Mouse (Mus musculus) spleen, adult 12 weeks (tissue): Measurements from ENCODE around the gene Hnrnpc.
A peak's percentile ranks its signal among the peaks of the same experiment; 100 is the strongest.

Experiments used
- DNase-seq: peaks from one replicate; pipeline ENCODE4 v3.0.0; 2022; ENCODE audit warnings: low spot score

Hnrnpc gene

DNA sequence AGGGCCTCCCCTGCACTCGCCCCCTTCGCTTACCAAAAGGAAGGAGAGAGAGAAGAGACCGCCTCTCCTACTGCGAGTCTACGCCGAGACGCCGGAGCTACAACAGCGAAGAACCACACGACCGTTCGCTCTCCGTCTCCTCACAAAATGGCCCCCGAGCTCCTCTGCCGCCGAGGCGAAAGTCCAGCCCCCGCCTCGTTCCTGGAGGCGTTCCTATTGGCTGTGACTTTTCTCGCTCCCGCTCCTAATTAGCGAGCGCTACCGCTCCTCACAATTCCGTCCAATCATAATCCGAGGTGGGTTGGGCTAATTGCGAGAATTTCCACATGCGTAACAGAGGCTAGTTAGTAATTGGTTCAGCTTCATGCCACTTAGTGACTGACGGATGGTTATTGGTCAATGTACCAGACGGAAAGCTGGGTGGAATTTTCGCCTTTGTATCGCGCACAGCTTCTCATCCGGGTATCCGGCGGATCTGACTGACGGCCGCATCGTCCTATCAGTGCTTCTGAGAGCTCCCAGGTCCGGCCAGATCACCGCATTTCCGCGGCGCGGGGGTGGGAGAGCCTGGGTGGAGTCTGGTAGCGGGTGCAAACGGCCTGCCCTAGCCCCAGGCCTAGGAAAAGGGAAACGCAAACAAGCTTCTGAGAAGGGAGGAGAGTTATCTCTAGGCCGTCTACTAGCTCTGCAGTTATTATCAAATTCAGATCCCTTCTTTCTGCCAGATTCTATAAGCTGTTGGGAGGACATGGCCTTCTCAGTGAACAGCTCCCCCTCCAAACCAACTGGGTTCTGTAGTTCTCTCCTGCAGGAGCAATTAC lies at the start of gene Hnrnpc:
Gene Hnrnpc (minus strand): TSS at position 173 of the 821 bp plus-strand sequence.
- peak; percentile 99 for DNase-seq

DNA sequence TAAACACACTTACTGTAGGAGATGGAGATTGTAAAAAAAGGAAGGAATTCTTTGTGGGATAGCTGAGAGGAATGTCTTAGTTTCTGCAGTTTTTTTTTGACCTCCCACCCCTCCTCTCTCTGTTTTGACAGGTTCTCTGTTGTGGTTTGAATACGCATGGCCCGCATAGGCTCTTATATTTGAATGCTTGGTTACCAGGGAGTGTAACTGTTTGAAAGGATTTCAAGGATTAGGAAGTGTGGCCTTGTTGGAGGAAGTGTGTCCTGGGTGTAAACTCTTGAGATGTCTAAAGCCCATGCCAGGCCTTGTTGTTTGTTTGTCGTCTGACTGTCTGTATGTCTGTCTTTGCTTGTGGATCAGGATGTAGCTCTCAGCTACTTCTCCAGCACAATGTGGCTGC lies 48.8 kb upstream of the Hnrnpc start:
- DNase-seq, result no peak

DNA sequence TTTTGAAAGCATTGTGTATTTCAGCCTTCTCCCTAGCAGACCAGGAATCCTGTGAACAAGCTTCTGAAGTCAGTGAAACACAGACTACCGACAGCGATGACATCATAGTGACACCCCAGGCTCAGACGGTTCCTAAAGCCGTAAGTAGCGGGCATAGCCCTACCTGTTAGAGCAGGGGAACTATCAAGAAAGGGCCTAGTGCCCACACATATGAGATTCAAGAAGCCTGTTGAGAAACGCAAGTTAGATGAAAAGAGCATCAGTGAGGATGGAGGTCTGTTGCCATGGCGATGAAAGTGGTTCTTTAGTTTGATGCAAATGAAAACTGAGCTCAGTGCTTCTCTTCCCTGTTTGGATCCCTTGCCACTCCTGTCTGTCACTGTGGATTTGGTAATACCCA lies 48.4 kb upstream of the Hnrnpc start:
- DNase-seq, result no peak

DNA sequence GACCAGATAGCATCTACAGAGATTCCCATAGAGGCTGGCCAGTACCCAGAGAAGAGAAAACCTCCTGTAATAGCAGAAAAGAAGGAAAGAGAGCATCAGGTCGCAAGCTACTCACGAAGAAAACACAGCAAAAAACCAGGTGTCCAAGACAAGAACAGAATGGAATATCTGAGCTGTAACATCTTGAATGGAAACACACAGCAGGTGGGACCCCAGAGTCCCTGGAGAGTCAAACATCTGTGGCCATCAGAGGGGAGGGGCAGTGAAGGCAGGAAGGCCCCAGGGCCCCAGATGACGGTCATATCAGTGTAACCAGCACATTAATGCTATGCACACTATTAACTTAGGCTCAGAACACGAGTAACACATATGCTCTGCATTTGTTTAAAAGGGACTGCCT lies 46.1 kb upstream of the Hnrnpc start:
- DNase-seq, result no peak

DNA sequence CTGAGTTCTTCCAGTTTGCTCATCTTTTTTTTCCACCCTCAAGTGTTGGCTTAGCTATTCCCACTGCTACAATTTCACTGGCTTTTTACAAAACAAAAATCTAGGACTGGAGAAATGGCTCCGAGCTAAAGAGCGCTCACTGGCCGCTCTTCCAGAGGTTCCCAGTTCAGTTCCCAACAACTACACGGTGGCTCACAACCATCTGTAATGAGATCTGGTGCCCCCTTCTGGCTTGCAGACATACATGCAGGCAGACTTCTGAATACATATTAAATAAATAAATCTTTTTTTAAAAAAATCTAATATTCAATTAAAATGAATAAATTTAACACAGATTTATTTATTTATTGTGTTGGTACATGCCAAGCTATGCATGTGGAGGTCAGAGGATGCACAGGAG lies 42.7 kb upstream of the Hnrnpc start:
- no peak for DNase-seq

DNA sequence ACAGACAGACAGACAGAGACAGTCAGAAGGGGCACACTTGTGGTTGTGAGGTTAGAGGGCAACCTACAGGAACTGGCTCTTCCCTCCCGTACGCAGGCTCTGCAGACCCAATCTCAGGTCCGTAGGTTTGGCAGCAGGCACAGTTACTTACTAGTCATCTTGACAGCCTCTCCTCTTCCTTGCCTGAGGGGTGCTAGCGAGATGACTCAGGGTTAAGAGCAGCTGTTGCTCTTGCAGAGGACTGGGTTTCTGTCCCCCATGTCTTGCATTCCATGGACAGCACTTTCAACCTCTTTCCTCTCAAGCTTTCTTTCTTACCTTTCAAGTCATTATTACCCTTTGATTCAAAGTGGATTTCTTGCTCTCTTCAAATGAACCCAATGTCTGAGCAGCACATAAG lies 40.3 kb upstream of the Hnrnpc start:
- DNase-seq, result no peak

DNA sequence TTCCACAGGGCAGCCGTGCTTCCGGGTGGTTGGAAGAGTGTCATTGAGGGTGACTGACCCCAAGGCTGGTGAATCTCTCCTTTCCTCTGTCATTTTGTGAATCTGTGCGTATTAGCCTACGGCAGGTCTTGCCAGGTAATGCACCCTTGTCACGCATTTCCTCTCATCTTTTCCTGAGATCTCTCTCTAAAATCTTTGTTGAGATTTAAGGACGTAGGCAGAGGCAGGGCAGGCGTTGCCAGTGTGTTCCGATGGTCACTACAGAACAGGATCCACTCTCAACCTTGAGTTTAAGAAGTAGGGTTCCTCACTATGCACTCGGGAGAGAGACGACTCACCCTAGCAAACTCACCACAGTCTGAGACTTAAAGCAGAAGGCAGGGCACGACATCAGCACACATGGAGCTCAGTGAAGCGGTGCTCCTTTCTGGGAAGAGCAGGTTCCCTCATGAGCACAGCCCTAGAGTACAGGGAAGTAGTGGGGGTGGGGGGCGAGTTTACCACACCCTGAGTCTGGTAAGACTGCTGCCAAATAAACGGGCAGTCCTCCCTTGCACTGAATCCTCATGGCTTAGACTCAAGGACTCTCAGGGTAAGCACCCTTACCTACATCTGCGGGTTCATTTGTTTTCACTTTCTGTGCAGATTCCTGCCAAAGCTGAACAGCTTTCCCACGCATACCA lies 37.8 kb upstream of the Hnrnpc start:
- no peak for DNase-seq

DNA sequence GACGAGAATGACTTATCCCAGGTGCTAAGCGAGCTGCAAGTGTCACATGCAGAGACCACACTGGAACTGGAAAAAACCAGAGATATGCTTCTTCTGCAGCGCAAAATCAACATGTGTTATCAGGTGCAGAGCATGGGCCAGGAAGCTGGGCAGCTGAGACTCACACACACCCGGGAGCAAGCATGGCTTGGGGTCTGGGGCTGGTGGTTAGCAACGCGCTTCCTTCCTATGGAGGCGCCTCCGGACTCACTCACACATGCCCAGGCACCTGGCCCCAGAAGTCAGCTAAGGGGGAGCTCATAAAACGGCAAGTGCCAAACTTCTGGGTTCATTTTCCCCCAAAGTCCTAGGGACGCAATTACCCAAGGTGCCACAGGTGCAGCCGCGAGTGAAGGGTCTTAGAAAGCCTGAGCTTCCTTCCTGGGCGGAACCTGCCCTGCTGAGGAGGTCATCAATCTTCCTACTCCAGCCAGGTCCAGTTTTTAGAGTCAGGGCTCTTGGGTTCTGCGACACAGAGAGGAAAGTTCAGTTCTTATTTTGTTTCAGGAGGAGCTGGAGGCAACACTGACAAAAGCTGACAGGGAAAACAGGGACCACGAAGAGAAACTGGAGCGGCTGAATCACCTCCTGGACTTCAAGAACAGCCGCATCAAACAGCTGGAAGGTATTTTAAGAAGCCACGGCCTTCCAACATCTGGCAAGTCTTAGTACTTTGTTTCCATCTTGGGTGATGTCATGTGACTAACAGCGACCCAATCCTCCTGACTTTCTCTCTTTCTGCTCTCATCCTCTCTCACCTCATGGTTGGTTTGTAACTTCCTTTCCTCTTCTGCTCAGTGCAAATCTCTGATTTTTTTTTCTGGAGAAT lies 37.0 kb upstream of the Hnrnpc start:
- DNase-seq, result no peak

DNA sequence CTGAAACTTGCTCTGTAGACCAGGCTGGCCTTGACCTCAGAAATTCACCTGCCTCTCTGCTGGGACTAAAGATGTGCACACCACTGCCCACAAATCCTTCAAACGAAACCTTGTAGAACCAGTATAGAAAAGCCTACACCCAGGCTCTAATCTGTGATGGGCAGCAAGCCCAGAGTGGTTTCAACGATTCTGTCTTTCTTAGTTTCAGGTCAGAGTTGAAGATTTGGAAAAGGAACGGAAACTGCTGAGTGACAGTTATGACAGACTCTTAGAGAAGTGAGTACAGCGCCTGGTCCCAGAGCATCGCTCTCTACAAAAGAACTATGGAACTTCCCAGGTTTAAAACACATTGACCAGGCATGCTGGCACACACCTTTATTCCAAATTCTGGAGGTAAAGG lies 29.8 kb upstream of the Hnrnpc start:
- no peak for DNase-seq

DNA sequence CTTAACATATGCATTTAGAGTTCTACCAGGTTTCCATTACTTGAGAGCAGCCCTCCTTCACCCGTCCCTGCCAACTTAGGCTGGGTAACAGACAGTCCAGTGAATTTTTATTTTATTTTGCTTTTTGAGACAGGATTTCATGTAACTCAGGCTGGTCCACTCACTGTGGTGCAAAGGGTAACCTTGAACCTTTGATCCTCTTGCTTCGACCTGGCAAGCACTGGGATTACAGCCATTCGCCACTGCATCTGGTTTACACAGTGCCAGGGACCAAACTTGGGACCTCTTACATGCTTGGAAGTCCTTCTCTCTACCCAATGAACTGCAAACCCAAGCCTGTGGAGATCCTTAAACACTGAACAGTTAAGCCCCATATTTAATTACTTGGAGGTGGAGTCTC lies 20.8 kb upstream of the Hnrnpc start:
- no peak for DNase-seq

DNA sequence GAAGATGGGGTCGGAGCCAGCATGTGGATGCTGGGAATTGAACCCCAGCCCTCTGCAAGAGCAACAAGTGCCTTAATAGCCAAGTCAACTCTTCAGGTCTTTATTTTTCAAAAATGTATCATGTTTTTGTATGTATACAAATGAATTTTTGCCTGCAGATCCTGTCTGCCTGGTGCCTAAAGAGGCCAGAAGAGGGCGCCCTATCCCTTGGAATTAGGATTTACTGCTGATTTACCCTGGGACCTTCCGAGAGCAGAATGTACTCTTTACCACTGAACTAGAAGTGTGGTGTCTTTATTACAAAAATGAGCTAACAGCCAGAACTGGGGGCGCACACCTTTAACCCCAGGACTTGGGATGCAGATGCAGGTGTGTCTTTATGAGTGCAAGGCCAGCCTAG lies 20.1 kb upstream of the Hnrnpc start:
- peak; percentile 39 for DNase-seq

DNA sequence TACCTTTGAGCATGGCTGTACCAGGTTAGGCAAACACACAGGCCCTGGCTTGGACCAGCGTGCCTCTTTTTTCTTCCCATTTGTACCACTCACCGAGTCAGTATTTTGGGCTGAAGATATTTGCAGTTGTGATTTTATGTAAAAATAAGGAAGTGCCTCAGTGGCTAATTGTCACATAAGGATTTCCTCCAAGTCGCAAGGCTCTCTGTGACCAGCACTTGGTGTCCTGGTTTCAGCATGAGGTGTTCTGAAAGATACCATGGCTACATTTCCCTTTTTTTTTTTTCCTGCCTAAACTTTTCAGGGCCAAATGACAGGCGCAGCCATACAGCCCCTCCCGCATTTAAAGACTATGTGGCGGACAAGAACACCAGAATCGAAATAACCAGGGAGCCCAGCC lies 16.3 kb upstream of the Hnrnpc start:
- no peak for DNase-seq

DNA sequence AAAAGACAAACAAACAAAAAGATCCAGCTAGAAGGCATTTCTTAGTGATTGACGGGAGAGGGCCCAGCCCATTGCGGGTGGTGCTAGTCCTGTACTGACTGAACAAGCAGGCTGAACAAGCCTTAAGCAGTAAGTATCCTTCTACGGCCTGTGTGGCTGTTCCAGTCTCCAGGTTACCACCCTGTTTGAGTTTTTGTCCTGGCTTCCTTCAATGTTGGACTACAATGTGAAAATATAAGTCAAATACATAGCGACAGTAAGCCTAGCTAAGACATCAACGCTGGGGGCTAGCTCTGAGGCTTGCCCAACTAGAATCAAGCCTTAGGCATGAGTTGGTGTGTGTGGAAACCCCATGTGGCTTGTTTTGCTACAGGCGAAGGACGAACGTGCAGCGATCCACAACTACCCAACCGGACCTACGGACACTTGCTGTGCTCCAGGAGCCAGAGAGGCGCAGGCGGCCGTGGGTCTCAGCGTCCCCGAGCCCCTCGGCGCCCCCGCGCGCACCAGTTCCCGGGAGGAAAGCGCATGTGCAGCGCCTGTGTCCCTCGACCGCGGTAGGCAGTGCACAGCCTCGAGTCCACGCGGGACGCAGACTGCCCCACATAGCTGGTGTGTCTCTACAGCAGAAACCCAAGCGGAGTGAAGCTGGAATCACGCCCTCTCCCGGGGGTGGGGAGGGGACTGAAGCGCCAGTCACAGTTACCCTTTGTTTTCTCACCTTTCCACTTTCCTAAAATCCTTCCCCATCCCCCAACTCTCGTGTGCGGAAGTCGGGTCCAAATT lies 15.2 kb upstream of the Hnrnpc start:
- no peak for DNase-seq

DNA sequence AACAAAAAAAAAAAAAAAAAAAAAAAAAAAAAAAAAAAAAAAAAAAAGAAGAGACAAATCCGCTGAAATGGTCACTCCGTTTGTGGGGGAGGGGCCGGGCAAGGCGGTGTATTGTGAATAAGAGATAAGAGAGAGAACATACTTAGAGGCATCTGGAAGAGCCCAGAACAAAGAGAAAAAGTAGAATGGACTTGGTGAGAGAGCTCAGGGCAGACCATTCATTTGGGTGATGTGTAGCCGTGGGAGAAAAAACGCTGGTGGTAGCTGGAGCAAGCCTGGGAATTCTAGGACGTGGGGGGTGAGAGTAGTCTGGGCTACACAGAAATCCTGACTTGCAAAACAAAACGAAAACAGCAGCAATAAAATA lies 14.6 kb upstream of the Hnrnpc start:
- DNase-seq, result no peak

DNA sequence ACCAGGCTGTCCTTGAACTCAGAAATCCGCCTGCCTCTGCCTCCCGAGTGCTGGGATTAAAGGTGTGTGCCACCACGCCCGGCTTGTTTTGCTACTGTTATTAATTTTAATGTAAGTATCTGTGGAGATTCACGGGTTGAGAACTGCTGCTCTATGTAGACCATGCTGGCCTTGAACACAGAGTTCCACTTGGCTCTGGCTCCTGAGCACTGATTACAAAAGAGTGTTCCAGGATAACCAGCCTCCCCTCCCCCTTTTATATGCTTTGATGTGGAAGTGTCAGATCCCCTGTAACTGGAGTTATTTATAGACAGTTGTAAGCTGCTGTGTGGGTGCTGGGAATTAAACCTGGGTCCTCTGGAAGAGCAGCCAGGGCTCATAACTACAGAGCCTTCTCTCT lies 13.4 kb upstream of the Hnrnpc start:
- DNase-seq, result no peak

DNA sequence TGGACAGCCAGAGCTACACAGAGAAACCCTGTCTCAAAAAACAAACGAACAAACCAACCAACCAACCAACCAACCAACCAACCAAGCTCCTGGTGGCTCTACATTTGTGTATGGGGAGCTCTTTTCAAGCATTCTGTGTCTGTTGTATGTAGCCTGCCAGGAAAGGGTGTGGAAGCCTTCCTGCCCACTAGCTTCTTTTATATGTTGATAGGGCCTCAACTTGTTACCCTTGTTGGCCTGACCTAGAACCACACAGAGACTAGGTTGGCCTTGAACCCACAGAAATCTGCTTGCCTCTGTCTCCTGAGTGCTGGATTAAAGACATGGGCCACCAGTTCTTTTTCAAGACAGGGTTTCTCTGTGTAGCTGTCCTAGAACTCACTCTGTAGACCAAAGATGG lies 10.3 kb upstream of the Hnrnpc start:
- no peak for DNase-seq

DNA sequence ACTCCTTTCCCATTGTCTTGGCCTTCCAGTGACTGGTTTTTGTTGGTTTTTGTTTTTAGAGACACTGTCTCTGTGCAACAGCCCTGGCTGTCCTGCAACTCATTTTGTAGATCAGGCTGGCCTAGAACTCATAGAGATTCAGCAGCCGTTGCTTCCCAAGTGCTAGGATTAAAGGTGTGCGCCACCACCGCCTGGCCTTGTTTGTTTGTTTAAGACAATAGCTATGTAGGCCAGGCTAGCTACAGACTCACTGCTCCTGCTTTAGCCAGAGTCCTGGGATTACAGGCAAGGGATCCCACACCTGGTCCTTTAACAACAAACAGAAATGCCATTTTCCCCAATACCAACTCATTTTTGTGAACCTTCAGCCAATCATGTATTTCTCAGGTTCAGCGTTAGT lies 6.5 kb upstream of the Hnrnpc start, which contains the start of gene Rpgrip1:
Gene Rpgrip1 (plus strand): TSS at position 359 of the 400 bp plus-strand sequence.
- DNase-seq, result no peak

DNA sequence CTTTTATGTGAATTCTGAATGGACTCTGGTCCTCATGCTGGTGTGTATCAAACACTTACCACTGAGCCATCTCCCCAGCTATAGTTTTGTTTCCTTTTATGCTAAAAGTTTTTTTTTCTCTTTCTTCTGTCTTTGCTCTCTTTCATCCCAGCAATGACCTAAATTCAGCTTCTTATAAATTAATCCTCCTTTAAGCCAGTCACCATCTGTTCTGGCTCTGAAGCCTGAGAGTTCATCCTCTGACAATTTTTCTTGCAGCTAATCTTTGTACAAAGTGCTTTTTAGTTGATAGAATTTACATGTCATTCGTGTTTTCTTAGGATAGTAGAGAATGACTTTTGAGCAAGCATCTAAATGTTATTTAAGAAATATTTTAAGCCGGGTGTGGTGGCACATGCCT lies 4.2 kb upstream of the Hnrnpc start:
- DNase-seq, result no peak

DNA sequence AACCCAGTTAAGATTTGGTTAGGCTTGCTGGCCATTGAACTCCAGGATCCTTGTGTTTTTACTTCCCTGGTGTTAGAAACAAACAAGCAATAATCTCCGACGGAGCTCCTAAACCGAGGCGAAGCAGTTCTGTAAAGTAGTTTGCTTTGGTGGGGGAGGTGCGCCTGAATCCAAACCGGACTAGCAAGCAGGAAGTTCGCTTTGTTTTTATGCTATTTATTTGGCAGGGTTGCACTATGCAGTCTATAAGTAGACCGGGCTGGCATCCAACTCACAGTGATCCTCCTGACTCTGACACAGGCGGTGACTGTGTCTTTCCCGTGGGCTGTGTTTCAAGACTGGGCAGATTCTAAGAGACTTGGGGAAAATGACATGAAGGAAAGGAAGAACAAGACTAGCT lies 2.9 kb upstream of the Hnrnpc start:
- no peak for DNase-seq

DNA sequence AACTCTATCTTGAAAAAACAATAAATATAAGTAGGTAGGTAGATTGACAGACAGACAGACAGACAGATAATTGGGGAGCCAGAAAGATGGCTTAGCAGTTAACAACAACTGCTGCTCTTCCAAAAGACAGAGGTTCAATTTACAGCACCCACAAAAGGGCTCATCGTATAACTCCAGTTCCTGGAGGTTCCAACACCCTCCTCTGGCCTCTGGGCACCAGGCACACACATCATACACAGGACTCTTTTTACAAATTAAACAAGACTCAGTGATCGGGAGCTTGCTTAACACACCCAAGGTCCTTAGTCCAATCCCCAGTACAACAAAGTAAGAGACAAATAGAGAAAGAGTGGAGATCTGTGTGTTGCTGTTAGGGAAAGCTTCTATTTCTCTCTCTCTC lies 1.5 kb upstream of the Hnrnpc start:
- no peak for DNase-seq

DNA sequence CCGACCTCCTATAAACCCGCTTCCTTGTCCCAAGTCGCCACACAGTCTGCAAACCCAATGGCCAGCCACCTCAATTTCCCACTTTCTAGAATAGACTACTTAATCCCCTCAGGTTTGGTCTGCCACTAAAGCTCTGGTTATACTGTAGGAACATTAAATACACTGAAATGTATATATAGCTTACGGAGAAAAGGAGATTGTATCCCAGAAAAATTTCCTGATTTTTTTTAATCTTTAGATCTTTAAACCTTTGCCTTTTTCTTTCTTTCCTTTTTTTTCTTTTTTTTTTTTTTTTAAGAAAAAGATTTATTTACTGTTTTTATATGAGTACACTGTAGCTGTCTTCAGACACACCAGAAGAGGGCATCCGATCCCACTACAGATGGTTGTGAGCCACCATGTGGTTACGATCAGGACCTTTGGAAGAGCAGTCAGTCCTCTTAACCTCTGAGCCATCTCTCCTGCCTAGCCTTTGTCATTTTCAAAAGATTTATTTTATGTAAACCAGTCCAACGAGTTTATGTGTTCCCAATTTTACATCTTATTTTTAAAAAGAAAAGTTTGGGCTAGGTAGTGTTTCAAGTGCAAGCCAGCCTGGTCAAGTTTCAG lies 953 bp upstream of the Hnrnpc start:
- DNase-seq, result no peak

DNA sequence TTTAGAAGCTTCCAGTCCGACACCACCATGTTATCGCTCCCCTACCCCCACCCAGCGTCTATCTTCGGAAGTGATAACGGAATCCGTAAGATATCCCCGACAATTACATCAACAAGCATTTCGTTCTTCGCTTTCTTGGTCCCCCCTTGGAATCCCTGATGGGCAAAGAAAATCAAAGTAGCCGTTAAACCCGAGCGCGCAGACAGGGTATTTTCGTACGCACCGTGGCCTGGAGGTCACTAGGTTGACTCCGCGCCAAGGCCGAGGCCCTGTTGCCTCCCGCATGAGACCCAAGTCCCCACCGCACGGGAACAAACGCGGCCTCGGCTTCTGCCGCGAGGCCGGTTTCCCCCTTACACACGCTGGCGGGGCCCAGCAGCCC lies 363 bp downstream of the Hnrnpc start:
- DNase-seq, result no peak
